Mouse (Mus musculus) spleen, postnatal 10 days (tissue): ENCODE measurements at regions not wholly inside any gene's neighbourhood (a gene's known extent, or its start where the extent isn't known, plus 50 kb on each side); places are given as distances from the start of the nearest gene placed in this dataset.

Experiments used
- DNase-seq, 2 experiments: peaks; one replicate each; pipeline ENCODE4 v3.0.0; 2021 to 2022; ENCODE audit warnings: low spot score in 2 of 2

- no peak for DNase-seq
Observed at GRCm38 (mm10) chr1:55888711-55889366, 483.1 kb downstream of the Plcl1 start.

- DNase-seq: no peak
Observed at GRCm38 (mm10) chr1:55890511-55891151, 484.9 kb downstream of the Plcl1 start.

GRCm38 (mm10) chr1:55891894-55892293, 486.2 kb downstream of the Plcl1 start:
- no peak for DNase-seq

- DNase-seq: no peak
Observed at GRCm38 (mm10) chr1:55897572-55897971, 491.9 kb downstream of the Plcl1 start.

GRCm38 (mm10) chr1:55898031-55898430, 492.3 kb downstream of the Plcl1 start:
- no peak for DNase-seq

- DNase-seq: no peak
Observed at GRCm38 (mm10) chr1:55900033-55900432, 494.3 kb downstream of the Plcl1 start.

GRCm38 (mm10) chr1:55903177-55903576, 497.5 kb downstream of the Plcl1 start:
- DNase-seq: no peak

- no peak for DNase-seq
Observed at GRCm38 (mm10) chr1:55904571-55904970, 498.9 kb downstream of the Plcl1 start.

- DNase-seq: no peak
Observed at GRCm38 (mm10) chr1:55905232-55905631, 499.5 kb downstream of the Plcl1 start.

- no peak for DNase-seq
Observed at GRCm38 (mm10) chr1:55910024-55910423, 504.3 kb downstream of the Plcl1 start.

- DNase-seq: no peak
Observed at GRCm38 (mm10) chr1:55914284-55914683, 508.6 kb downstream of the Plcl1 start.

- DNase-seq: no peak
Observed at GRCm38 (mm10) chr1:55915940-55916339, 510.2 kb downstream of the Plcl1 start.

GRCm38 (mm10) chr1:55919516-55919915, 513.8 kb downstream of the Plcl1 start:
- DNase-seq: no peak

GRCm38 (mm10) chr1:55946786-55947549, 541.2 kb downstream of the Plcl1 start:
- DNase-seq: no peak

- no peak for DNase-seq
Observed at GRCm38 (mm10) chr1:55947618-55948283, 542.0 kb downstream of the Plcl1 start.

- DNase-seq: no peak
Observed at GRCm38 (mm10) chr1:55949606-55950005, 543.9 kb downstream of the Plcl1 start.

- no peak for DNase-seq
Observed at GRCm38 (mm10) chr1:55957804-55958445, 552.2 kb downstream of the Plcl1 start.

GRCm38 (mm10) chr1:55960291-55960690, 554.6 kb downstream of the Plcl1 start:
- DNase-seq: peak; percentile 8 to 51

- no peak for DNase-seq
Observed at GRCm38 (mm10) chr1:55963867-55964266, 558.1 kb downstream of the Plcl1 start.

- DNase-seq: no peak
Observed at GRCm38 (mm10) chr1:55966273-55966672, 560.6 kb downstream of the Plcl1 start.

GRCm38 (mm10) chr1:55967869-55968268, 562.1 kb downstream of the Plcl1 start:
- DNase-seq: no peak

- DNase-seq: no peak
Observed at GRCm38 (mm10) chr1:55977796-55978195, 572.1 kb downstream of the Plcl1 start.
